Mouse (Mus musculus): Measurements from ENCODE around the gene P2ry1. TPM values are rescaled to one million over a fixed set of nuclear protein-coding genes. Genes with fewer than 3 reads are reported as not detected.

P2ry1 gene
- polyA plus RNA-seq, 1 experiment = 72.0 TPM

DNA sequence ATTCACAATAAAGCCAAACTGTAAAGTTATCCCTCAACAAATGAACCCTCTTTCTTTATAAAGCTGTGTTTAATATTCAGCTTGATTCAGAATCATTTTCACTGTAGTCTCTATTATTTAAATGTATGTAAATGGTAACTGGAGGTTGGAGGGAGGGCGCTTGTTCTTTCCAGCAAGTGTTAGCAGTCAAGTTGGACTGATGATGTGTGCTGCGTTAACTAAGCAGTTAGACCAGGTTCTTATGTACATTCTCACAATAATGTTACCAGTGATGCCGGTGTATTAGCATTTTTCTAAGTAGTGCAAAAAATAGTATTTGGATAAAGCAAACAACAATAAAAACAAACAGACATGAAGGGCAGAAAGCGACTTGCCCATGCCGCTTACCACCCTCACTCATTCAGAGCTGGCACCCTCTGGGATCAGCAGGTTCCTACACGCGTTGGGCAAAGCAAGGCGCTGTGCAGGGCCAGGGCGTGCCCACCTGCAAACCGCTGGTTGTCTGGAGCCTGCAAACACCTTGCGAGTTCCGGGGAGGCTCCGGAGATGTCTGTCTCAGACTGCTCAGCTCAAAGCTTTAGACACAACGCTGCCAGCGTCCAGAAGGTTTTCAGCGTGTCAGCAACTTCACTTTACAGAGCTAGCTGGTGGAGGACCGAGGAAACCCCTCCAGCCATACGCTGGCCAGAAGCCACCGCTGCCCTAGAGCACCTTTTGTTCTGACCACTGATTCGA lies 576 bp upstream of the P2ry1 start:
- Histone ChIP-seq H3K9me3 (no peaks in the 10 kb centered on the region), H3K36me3 (replicated peaks; ENCODE audit: low read length) (peaks cover 53% of the 10 kb centered on the region), H3K4me1 (peaks cover 34% of the 10 kb centered on the region), H3K4me3 (replicated peaks) (peak overlapping the region; percentile 100), H3K27me3 (replicated peaks) (no peaks in the 10 kb centered on the region)
- TF ChIP-seq GATA1 (IDR thresholded peaks at IDR 0.05; ENCODE audit: borderline replicate concordance, low read length) = no peak
- TF ChIP-seq FLI1 (IDR thresholded peaks at IDR 0.05; ENCODE audit: low read length) = no peak

GRCm38 (mm10) chr3:61004611-61005010 lies 2.0 kb downstream of the P2ry1 start:
- peak overlapping the region; percentile 100 for H3K4me3 ChIP-seq (replicated peaks)
- peaks cover 22% of the 10 kb centered on the region for H3K4me1 ChIP-seq
- H3K9me3 ChIP-seq = no peaks in the 10 kb centered on the region
- TF ChIP-seq GATA1 (IDR thresholded peaks at IDR 0.05; ENCODE audit: borderline replicate concordance, low read length) (no peak), FLI1 (IDR thresholded peaks at IDR 0.05; ENCODE audit: low read length) (no peak)
- peaks cover 62% of the 10 kb centered on the region for H3K36me3 ChIP-seq (replicated peaks; ENCODE audit: low read length)
- no peaks in the 10 kb centered on the region for H3K27me3 ChIP-seq (replicated peaks)

GRCm38 (mm10) chr3:61011660-61012059 lies 9.1 kb downstream of the P2ry1 start:
- TF ChIP-seq FLI1 (IDR thresholded peaks at IDR 0.05; ENCODE audit: low read length) (no peak), GATA1 (IDR thresholded peaks at IDR 0.05; ENCODE audit: borderline replicate concordance, low read length) (no peak)
- H3K36me3 ChIP-seq (replicated peaks; ENCODE audit: low read length) = peaks cover 76% of the 10 kb centered on the region
- H3K9me3 ChIP-seq = no peaks in the 10 kb centered on the region
- H3K4me1 ChIP-seq = peaks cover 63% of the 10 kb centered on the region
- H3K27me3 ChIP-seq (replicated peaks) = no peaks in the 10 kb centered on the region
- no peak overlapping the region for H3K4me3 ChIP-seq (replicated peaks)

DNA sequence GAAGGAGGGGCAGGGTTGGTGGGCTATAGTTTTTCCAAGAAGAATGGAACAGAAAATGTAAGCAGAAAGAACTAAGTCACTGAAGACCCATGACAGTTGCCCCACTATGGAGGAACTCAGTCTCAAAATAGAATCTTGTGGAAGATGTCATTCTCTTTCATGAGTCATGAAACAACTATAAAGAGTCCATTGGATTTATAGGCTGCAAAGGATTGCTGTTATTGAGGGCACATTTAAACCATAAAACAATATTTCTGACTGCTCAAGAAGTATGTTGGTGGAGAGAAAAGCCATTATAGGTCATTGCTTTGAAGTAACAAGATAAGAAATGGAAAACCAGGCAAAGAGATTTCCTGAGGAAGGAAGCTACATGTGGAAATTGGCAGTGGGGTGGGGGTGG lies 10.0 kb downstream of the P2ry1 start:
- Histone ChIP-seq H3K4me1 (peaks cover 66% of the 10 kb centered on the region), H3K4me3 (replicated peaks) (no peak overlapping the region), H3K36me3 (replicated peaks; ENCODE audit: low read length) (peaks cover 73% of the 10 kb centered on the region), H3K9me3 (no peaks in the 10 kb centered on the region), H3K27me3 (replicated peaks) (no peaks in the 10 kb centered on the region)
- TF ChIP-seq GATA1 (IDR thresholded peaks at IDR 0.05; ENCODE audit: borderline replicate concordance, low read length) = no peak
- no peak for TF ChIP-seq FLI1 (IDR thresholded peaks at IDR 0.05; ENCODE audit: low read length)

DNA sequence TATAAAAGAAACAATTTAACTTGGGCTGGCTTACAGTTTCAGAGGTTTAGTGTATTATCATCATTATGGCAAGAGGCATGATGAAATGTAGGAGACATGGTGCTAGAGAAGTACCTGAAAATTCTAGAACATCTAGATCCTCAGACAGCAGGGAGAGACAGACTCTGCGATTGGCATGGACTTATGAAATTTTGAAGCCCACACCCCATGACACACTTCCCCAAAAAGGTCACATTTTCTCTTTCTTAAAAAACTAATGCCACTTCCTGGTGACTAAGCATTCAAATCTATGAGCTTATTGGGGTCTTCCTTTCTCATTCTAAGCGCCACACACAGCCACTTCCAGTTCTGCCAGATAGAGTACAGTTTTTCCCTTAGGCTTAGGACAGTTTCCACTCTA lies 14.1 kb downstream of the P2ry1 start:
- H3K9me3 ChIP-seq = no peaks in the 10 kb centered on the region
- no peak for TF ChIP-seq FLI1 (IDR thresholded peaks at IDR 0.05; ENCODE audit: low read length)
- TF ChIP-seq GATA1 (IDR thresholded peaks at IDR 0.05; ENCODE audit: borderline replicate concordance, low read length) = no peak
- no peaks in the 10 kb centered on the region for H3K27me3 ChIP-seq (replicated peaks)

DNA sequence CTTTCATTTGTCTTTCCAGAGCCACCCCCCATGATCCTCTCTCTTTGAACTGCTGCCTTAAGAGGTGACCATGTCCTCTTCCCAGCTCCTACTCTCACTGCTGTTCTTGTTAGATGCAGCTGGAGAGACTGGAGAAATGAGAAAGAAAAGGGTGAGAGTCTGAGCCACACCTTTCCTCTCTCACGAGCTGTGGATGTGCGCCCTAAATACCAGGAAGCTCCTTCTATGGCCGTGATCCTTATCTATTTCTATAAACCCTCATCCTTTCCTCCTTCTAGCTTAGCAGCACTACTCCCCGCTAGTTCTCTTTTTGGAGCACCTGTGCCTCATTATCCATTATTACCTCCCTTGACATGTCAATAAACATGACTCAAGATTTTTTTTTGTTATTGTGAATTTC lies 29.5 kb downstream of the P2ry1 start:
- no peak for TF ChIP-seq FLI1 (IDR thresholded peaks at IDR 0.05; ENCODE audit: low read length)
- Histone ChIP-seq H3K36me3 (replicated peaks; ENCODE audit: low read length) (no peaks in the 10 kb centered on the region), H3K4me1 (peaks cover 23% of the 10 kb centered on the region), H3K9me3 (no peaks in the 10 kb centered on the region), H3K4me3 (replicated peaks) (no peak overlapping the region), H3K27me3 (replicated peaks) (no peaks in the 10 kb centered on the region)

More for the DNA sequence above, 14.1 kb downstream of the P2ry1 start:
- H3K4me1 ChIP-seq = peaks cover 56% of the 10 kb centered on the region
- no peak overlapping the region for H3K4me3 ChIP-seq (replicated peaks)
- peaks cover 48% of the 10 kb centered on the region for H3K36me3 ChIP-seq (replicated peaks; ENCODE audit: low read length)

DNA sequence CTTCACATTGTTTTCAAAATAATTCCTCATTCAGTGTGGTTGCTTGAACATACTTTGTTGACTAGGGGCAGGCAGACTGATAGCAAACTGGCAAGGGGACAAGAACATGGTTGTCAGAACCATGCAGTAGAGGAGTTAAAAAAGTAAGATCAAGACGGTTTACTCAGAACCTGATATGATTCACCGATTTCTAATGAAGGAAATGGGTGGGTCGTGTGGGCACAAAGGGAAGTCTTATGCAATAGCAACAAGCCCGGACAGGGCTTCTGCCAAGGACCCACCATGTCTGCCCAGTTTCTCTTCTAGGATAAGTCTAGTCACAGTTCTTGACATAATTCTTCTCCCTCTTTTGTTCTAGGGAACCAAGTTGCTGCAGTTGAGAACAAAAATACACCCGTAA lies 33.0 kb downstream of the P2ry1 start:
- Histone ChIP-seq H3K36me3 (replicated peaks; ENCODE audit: low read length) (no peaks in the 10 kb centered on the region), H3K9me3 (no peaks in the 10 kb centered on the region), H3K4me3 (replicated peaks) (no peak overlapping the region), H3K27me3 (replicated peaks) (no peaks in the 10 kb centered on the region), H3K4me1 (peaks cover 32% of the 10 kb centered on the region)
- TF ChIP-seq FLI1 (IDR thresholded peaks at IDR 0.05; ENCODE audit: low read length) (no peak), GATA1 (IDR thresholded peaks at IDR 0.05; ENCODE audit: borderline replicate concordance, low read length) (no peak)

GRCm38 (mm10) chr3:61039916-61040315 lies 37.3 kb downstream of the P2ry1 start:
- Histone ChIP-seq H3K27me3 (replicated peaks) (no peaks in the 10 kb centered on the region), H3K4me3 (replicated peaks) (no peak overlapping the region), H3K4me1 (peaks cover 20% of the 10 kb centered on the region), H3K36me3 (replicated peaks; ENCODE audit: low read length) (peaks cover 4% of the 10 kb centered on the region), H3K9me3 (peaks cover 3% of the 10 kb centered on the region; the same call in 1 of the 2 replicates)
- TF ChIP-seq FLI1 (IDR thresholded peaks at IDR 0.05; ENCODE audit: low read length) (no peak), GATA1 (IDR thresholded peaks at IDR 0.05; ENCODE audit: borderline replicate concordance, low read length) (no peak)

DNA sequence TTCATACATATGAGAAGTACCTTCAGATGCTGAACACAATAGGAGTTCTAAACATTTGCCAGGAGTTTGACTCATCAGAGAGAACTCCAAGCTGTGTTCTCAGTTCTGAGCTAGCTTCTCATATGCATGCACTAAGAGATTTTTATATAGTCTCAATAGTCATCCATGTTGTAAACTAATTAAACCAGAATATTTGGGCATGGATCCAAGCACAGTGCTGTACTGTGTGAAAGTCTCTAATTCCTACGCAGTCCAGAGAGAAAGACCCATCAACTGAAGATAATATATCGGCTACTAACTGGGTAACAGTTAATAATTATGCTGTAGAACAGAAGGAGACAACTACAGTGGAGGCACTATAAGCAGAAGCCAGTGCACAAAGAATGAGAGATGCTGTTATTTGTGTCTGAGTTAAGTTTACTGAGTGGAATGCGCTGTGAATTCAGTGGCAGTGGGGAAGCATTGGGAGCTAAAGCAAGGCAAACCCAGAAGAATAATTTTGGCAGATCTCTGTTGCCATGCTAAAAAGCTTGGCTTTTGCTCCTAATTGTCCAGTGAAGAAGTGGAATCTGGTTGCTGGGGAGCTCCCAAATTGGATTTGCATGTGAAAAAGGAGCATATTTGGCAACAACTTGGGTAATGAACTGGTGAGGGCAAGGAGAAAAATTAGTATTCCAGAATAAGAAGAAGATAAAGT lies 47.5 kb downstream of the P2ry1 start:
- H3K9me3 ChIP-seq = no peaks in the 10 kb centered on the region
- H3K27me3 ChIP-seq (replicated peaks) = no peaks in the 10 kb centered on the region
- H3K36me3 ChIP-seq (replicated peaks; ENCODE audit: low read length) = no peaks in the 10 kb centered on the region
- H3K4me1 ChIP-seq = peaks cover 5% of the 10 kb centered on the region; the same call in 1 of the 2 replicates
- no peak overlapping the region for H3K4me3 ChIP-seq (replicated peaks)
- TF ChIP-seq FLI1 (IDR thresholded peaks at IDR 0.05; ENCODE audit: low read length) = no peak
- no peak for TF ChIP-seq GATA1 (IDR thresholded peaks at IDR 0.05; ENCODE audit: borderline replicate concordance, low read length)
